Mouse (Mus musculus) stomach, postnatal 0 days (tissue): ENCODE results near the gene Hrc.

ENCODE experiments used
- CTCF ChIP-seq: IDR thresholded peaks from 2 replicates; pipeline ENCODE4 v1.5.1; 2016; ENCODE audit warnings: antibody characterized with exemption, low read depth, mild to moderate bottlenecking, moderate library complexity
- EP300 ChIP-seq: optimal IDR thresholded peaks from 2 replicates; pipeline ENCODE3; 2016; ENCODE audit warnings: antibody characterized with exemption

DNA sequence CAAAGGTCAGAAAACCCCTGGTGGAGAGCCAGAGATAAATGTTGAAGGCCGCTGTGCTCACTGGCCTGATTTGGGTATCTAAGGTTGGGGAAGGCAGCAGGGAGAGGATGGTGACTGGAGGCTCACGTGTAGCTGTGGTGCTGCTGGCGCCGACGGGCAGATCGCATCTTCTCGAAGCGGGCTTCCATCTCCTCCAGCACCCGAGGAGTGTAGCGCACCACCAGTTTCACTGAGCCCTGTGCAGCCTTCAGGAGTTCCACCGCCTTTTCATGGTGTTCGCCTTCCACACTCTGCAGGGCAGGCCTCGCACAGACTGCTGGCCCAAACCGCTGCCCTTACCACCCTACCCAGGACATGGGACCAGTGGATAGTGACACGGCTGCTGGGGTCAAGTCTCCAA lies 33.1 kb downstream of the Hrc start:
- TF ChIP-seq CTCF = no peak
- TF ChIP-seq EP300 = no peak
